Mouse (Mus musculus) forebrain, embryonic 12.5 days (tissue): ENCODE data around the gene Ddx49. TPM values are rescaled to one million over a fixed set of nuclear protein-coding genes. Genes with fewer than 3 reads are reported as not detected.
A peak's percentile ranks its signal among the peaks of the same experiment; 100 is the strongest.

Experiments used
- ATAC-seq: fragments of 200-750 bp; cut with Nextera tagmentation; 2 replicates; pipeline ENCODE4 v1.8.0; 2017; ENCODE audit warnings: moderate TSS enrichment; ENCODE audit not compliant: low FRiP score
- H3K27ac ChIP-seq: fragments of 300-500 bp; sonication (generic); 2 replicates; pipeline ENCODE4 v1.5.1; 2016; ENCODE audit warnings: mild to moderate bottlenecking
- H3K27me3 ChIP-seq: fragments of 300-500 bp; sonication (generic); 2 replicates; pipeline ENCODE4 v1.6.1; 2016; ENCODE audit warnings: mild to moderate bottlenecking
- H3K36me3 ChIP-seq: fragments of 300-500 bp; sonication (generic); replicated peaks from 2 replicates; pipeline ENCODE4 v1.6.1; 2016; ENCODE audit warnings: mild to moderate bottlenecking
- H3K4me1 ChIP-seq: fragments of 300-500 bp; sonication (generic); 2 replicates; pipeline ENCODE4 v1.6.1; 2016
- H3K4me2 ChIP-seq: fragments of 300-500 bp; sonication (generic); 2 replicates; pipeline ENCODE4 v1.6.1; 2016; ENCODE audit warnings: mild to moderate bottlenecking, moderate library complexity
- H3K4me3 ChIP-seq: fragments of 300-500 bp; sonication (generic); replicated peaks from 2 replicates; pipeline ENCODE4 v1.5.1; 2016; ENCODE audit warnings: mild to moderate bottlenecking
- H3K9ac ChIP-seq: fragments of 300-500 bp; sonication (generic); 2 replicates; pipeline ENCODE4 v1.6.1; 2016; ENCODE audit warnings: mild to moderate bottlenecking
- H3K9me3 ChIP-seq: fragments of 300-500 bp; sonication (generic); 2 replicates; pipeline ENCODE4 v1.6.1; 2016
- WGBS: fragments of 180-500 bp; shearing (Covaris S2); methylation state at CpG from one replicate; pipeline ENCODE4 v1.1.7; 2016; 5-methylcytosine and 5-hydroxymethylcytosine counted together
- polyA plus RNA-seq: library from polyadenylated mRNA; unstranded; fragments of >200 nt; fragmentation: Nextera tagmentation; extraction: Ambion mirVana; gene quantifications from 2 replicates; pipeline ENCODE4 v1.2.1, GENCODE M21; 2016

The Ddx49 gene
- polyA plus RNA-seq, 1 experiment from 2014 or later: 54.0 TPM

DNA sequence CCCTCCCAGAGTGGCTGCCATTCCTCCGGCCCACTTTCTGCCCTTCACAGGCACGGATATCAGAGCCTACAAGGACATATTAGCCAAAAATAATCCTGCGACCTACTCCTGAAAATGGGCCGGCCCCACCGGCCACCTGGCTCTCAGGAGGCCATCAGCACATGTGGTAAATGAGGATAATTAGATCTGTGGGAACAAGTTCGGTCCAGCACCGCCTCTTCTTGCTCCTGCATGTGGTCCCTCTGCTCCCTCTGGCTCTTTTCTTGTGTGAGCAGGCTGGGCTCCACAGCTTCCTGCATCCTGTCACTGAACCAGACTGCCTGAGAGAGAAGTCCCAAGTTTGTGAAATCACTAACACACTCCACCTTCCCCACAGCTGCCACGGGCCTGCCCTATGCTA lies 23.0 kb downstream of the Ddx49 start:
- Histone ChIP-seq H3K4me1 (peaks cover 18% of the 10 kb centered on the region), H3K27ac (no peak overlapping the region), H3K9me3 (no peaks in the 10 kb centered on the region), H3K4me3 (no peak overlapping the region), H3K27me3 (no peaks in the 10 kb centered on the region), H3K36me3 (no peaks in the 10 kb centered on the region), H3K9ac (no peak overlapping the region), H3K4me2 (no peak overlapping the region)
- 70% methylated on average over 8 of the region's 8 CpGs for WGBS
- no peak for ATAC-seq

DNA sequence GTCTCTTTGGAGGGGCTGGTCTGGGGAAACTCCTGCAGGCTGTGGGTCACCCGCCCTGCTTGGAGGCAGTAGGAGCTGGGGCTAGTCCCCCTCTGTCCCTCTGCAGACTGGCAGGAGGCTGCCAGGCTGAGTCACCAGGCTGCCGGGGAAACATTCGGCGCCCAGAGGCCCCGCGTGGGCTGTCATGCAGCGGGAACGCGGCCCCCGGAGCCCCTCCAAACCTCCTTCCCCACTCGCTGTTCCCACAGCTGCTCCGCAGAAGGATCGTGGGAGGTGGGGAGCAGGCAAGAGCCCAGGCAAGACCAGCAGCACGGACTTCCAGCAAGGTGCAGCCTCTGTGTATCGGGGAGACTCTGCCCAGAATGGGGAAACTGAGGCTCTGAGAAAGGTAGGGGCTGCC lies 24.1 kb downstream of the Ddx49 start:
- Histone ChIP-seq H3K4me1 (peaks cover 10% of the 10 kb centered on the region; the same call in 1 of the 2 replicates), H3K4me2 (no peak overlapping the region), H3K9ac (no peak overlapping the region), H3K36me3 (no peaks in the 10 kb centered on the region), H3K4me3 (no peak overlapping the region), H3K27me3 (no peaks in the 10 kb centered on the region), H3K9me3 (no peaks in the 10 kb centered on the region), H3K27ac (no peak overlapping the region)
- 73% methylated on average over 15 of the region's 15 CpGs for WGBS
- ATAC-seq: no peak

DNA sequence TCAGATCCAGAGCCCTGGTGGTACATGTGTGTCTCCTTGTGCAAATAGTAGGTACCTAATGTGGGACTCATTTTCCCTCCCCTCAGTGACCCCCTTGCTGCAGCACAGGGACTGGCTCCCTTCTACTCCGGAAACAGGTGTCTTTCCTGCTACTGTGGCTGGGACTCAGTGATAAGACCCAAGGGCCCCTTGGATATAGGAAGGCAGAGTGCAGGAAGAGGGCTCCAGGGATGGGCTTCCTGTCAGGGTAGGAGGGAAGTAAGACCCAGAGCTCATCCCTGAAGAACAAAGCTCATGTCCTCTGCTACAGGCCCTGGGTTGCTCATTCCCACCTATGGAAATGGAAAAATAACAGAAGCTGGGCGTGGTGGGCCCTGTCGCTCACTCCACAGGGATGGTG lies 25.8 kb downstream of the Ddx49 start:
- H3K27ac ChIP-seq: no peak overlapping the region
- H3K9ac ChIP-seq: no peak overlapping the region
- ATAC-seq: no peak
- H3K36me3 ChIP-seq: no peaks in the 10 kb centered on the region
- H3K4me3 ChIP-seq: no peak overlapping the region
- H3K9me3 ChIP-seq: no peaks in the 10 kb centered on the region
- no peaks in the 10 kb centered on the region; the same call in 1 of the 2 replicates for H3K4me1 ChIP-seq
- no peaks in the 10 kb centered on the region for H3K27me3 ChIP-seq
- no peak overlapping the region for H3K4me2 ChIP-seq
- WGBS: 89% methylated on average over 3 of the region's 3 CpGs

DNA sequence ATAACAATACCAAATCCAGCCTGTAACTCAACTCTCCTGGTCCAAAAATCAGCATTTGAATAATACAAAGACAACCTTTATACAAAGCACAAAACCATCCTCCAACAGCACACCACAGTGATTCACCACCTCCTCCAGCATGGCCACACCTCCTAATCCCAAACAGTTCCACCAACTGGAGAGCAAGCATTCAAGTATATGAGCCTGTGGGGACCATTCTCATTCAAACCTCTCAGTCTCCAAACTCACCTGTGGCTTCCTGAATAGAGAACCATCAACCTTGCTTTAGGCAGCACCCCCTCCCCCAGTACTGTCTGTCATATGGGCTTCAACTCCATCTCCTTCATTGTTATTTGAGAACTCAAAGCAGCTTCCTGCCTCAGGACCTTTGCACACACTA lies 27.9 kb downstream of the Ddx49 start:
- no peak overlapping the region for H3K4me2 ChIP-seq
- no peak for ATAC-seq

DNA sequence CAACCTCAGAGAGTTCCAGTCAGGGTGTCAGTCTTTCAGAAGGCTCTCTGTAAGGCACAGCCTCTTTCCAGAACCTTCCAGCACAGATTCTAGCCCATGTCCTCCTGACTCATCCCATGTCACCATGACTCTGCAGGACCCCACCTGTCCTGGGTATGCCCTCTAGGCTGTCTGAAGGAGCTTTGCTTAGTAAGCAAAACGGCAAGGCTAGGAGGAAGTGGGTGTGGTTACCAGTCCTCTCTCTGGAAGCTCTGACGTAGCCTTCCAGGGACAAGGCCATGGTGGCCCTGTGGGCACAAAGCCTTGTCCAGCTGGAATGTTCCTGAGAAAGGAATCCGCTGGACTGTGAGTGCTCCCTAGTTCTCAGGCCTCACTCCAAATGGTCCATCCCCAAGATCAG lies 29.3 kb downstream of the Ddx49 start:
- ATAC-seq: no peak
- no peaks in the 10 kb centered on the region for H3K4me1 ChIP-seq
- no peaks in the 10 kb centered on the region for H3K27me3 ChIP-seq
- H3K36me3 ChIP-seq: no peaks in the 10 kb centered on the region
- WGBS: 70% methylated on average over 3 of the region's 3 CpGs
- no peak overlapping the region for H3K4me3 ChIP-seq
- H3K9me3 ChIP-seq: no peaks in the 10 kb centered on the region
- H3K9ac ChIP-seq: no peak overlapping the region
- no peak overlapping the region for H3K27ac ChIP-seq
- no peak overlapping the region for H3K4me2 ChIP-seq

More for the DNA sequence above, 27.9 kb downstream of the Ddx49 start:
- Histone ChIP-seq H3K27ac (no peak overlapping the region), H3K27me3 (no peaks in the 10 kb centered on the region), H3K9me3 (no peaks in the 10 kb centered on the region), H3K4me1 (no peaks in the 10 kb centered on the region; the same call in 1 of the 2 replicates), H3K9ac (no peak overlapping the region), H3K4me3 (no peak overlapping the region), H3K36me3 (no peaks in the 10 kb centered on the region)

DNA sequence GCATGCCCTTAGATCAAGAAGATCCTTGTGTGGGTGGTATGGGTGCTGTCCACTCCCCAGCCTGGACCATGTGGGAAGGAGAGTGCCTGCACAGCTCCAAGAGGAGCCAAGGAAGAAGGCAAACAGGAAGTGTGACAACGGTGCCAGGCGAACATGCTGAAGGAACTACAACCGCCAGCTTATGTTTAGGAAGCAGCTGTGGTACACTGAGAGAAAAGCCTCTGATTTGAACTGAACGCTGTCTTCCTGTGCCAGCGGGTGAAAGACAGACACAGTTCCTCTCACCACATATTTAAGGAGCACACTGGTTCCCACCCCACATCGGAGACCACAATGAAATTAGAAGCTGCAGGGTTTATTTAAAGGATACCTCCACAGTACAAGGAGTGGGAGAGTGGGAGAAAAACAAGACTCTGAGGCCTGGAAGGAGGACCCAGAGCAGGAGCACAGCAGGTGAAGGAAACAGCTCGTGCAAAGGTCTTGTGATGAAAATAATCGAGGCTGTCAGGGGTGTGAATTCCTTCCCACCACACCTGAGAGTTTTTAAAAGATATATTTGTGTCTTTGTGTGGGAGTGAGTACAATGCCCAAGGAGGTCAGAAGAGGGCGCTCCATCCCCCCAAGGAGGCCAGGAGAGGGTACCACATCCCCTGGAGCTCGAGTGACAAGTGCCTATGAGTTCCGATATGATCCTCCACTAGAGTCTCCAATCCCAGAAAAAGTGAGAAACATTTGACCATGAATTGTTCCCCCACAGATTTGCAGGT lies 33.3 kb downstream of the Ddx49 start:
- Histone ChIP-seq H3K36me3 (peaks cover 21% of the 10 kb centered on the region), H3K27me3 (no peaks in the 10 kb centered on the region), H3K4me1 (no peaks in the 10 kb centered on the region), H3K4me3 (no peak overlapping the region), H3K27ac (no peak overlapping the region), H3K9me3 (no peaks in the 10 kb centered on the region), H3K4me2 (no peak overlapping the region), H3K9ac (no peak overlapping the region)
- ATAC-seq: no peak
- WGBS: 57% methylated on average over 11 of the region's 11 CpGs

DNA sequence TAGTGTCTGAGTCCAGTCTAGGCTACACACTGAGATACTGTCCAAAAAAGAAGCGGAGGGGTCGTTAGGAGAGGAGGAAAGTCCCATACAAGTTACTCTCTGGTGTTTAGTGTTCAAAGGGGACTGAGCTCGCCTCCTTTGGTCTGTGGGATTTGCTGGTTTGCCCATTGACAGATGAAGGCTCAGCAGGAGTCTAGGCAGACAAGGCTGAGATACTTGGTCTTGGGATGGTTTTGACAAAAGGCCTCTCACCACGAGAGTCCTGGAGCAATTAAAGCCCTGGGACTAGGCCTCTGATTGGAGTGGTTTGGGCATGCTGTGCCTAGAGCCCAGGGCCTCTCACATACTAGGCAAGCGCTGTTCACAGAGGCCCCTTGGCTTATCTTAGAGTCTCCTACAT lies 34.0 kb downstream of the Ddx49 start:
- no peaks in the 10 kb centered on the region for H3K4me1 ChIP-seq
- H3K9ac ChIP-seq: no peak overlapping the region
- peaks cover 27% of the 10 kb centered on the region for H3K36me3 ChIP-seq
- WGBS: 29% methylated on average over 5 of the region's 5 CpGs
- H3K27ac ChIP-seq: peak overlapping the region; percentile 19; the same call in 1 of the 2 replicates
- H3K4me2 ChIP-seq: no peak overlapping the region
- no peaks in the 10 kb centered on the region for H3K27me3 ChIP-seq
- no peaks in the 10 kb centered on the region for H3K9me3 ChIP-seq
- H3K4me3 ChIP-seq: no peak overlapping the region
- ATAC-seq: no peak

DNA sequence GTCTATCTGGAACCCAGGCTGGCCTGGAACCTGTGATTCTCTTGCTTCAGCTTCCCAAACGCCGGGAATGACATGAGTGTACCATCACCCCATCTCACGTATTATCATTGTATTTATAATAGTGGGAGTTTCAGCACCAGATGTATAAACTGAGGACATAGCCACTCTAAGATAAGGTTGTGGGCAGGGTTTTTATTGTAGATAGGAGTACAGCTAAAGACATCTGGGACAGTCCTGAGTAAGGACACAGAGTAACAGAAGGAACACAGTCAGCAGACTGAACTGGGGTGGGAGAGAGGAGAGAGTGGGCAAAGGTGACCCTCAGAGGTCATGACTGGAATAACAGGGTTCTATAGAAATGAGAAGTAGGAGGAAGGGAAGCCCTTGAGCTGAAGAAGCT lies 34.6 kb downstream of the Ddx49 start:
- Histone ChIP-seq H3K4me1 (no peaks in the 10 kb centered on the region), H3K4me2 (no peak overlapping the region), H3K4me3 (no peak overlapping the region), H3K27me3 (no peaks in the 10 kb centered on the region), H3K27ac (no peak overlapping the region), H3K9me3 (no peaks in the 10 kb centered on the region), H3K9ac (no peak overlapping the region), H3K36me3 (peaks cover 34% of the 10 kb centered on the region)
- WGBS: 89% methylated on average over 3 of the region's 3 CpGs
- no peak for ATAC-seq

DNA sequence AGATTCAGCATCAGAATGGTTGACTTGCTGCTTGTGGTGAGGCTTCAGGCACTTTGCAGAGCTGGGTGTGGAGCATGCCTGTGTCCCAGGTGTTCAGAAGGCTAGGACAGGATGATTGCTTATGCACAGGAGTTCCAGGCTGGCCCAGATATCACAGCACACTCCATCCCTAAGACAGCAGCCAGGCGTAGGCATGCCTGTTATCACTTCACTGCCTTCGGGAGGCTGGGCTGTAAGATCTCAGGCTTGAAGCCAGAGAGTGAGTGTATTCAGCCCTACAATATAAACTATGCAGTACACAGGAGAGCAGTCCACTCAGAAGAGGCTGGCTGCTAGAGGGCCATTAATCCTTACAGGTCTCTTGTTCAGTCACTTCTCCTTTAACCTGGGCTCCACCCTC lies 43.2 kb downstream of the Ddx49 start:
- no peak overlapping the region for H3K9ac ChIP-seq
- H3K4me1 ChIP-seq: no peaks in the 10 kb centered on the region
- H3K9me3 ChIP-seq: no peaks in the 10 kb centered on the region
- H3K4me3 ChIP-seq: no peak overlapping the region
- H3K4me2 ChIP-seq: no peak overlapping the region
- no peak overlapping the region for H3K27ac ChIP-seq
- H3K27me3 ChIP-seq: no peaks in the 10 kb centered on the region
- peaks cover 99% of the 10 kb centered on the region for H3K36me3 ChIP-seq
- ATAC-seq: no peak
- WGBS: 93% methylated on average over 2 of the region's 2 CpGs

DNA sequence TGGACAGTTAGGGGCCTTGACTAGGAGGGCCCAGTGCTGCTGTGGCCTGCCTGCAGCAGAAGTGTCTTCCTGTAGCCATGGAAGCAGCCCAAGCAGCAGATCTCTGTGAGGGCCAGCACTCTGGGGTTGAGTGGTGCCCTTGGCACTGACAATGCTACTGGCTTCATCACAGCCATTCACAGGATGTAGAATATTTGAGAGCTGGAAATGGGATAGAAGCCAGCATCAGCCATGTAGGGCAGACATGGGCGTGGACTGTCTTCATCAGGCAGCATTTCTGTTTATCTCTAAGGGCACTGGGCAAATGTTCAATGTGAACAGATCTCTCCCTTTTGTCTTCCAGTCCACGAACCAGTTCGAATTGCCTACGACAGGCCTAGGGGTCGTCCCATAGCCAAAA lies 43.7 kb downstream of the Ddx49 start:
- ATAC-seq: no peak
- no peak overlapping the region for H3K9ac ChIP-seq
- peaks cover 99% of the 10 kb centered on the region for H3K36me3 ChIP-seq
- WGBS: 95% methylated on average over 5 of the region's 5 CpGs
- H3K4me1 ChIP-seq: no peaks in the 10 kb centered on the region
- no peaks in the 10 kb centered on the region for H3K27me3 ChIP-seq
- H3K4me3 ChIP-seq: no peak overlapping the region
- H3K9me3 ChIP-seq: no peaks in the 10 kb centered on the region
- no peak overlapping the region for H3K4me2 ChIP-seq
- H3K27ac ChIP-seq: no peak overlapping the region

DNA sequence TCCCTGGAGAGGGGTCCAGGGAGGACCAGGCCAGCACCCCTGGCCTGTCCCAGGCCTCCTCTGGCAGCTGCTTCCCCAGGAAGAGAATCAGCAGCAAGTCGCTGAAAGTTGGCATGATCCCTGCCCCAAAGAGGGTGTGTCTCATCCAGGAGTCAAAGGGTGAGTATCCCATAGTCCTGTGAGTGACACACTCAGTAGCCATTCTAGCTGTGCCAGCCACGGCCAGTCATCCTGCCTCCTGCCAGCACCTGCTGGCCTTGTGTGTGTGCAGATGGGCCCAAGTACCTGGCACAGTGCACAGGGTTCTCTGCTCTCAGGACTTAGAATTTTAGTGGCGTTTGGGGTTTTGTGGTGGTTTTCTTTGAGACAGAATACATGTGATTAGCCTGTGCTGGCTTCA lies 44.8 kb downstream of the Ddx49 start:
- H3K4me1 ChIP-seq: no peaks in the 10 kb centered on the region
- peaks cover 99% of the 10 kb centered on the region for H3K36me3 ChIP-seq
- no peak overlapping the region for H3K4me3 ChIP-seq
- no peaks in the 10 kb centered on the region for H3K9me3 ChIP-seq
- H3K27me3 ChIP-seq: no peaks in the 10 kb centered on the region
- no peak overlapping the region for H3K9ac ChIP-seq
- no peak overlapping the region for H3K27ac ChIP-seq
- WGBS: 96% methylated on average over 3 of the region's 3 CpGs
- no peak for ATAC-seq
- H3K4me2 ChIP-seq: no peak overlapping the region

DNA sequence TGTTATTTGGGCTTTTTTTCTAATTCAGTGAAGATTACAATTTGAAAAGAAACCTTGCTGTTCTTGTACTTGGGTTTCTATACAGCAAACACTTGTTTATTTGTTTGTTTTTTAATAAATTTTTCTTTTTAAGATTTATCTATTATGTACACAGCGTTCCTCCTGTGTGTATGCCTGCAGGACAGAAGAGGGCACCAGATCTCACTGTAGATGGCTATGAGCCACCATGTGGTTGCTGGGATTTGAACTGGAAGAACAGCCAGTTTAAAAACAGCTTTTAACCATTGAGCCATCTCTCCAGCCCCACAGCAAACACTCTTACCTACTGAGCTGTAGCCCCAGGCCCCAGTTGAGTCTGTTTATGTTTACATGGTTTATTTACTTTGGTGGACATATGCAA lies 47.7 kb downstream of the Ddx49 start:
- ATAC-seq: no peak
- Histone ChIP-seq H3K36me3 (peaks cover 99% of the 10 kb centered on the region), H3K4me2 (no peak overlapping the region), H3K27ac (no peak overlapping the region), H3K9me3 (no peaks in the 10 kb centered on the region), H3K9ac (no peak overlapping the region), H3K4me1 (no peaks in the 10 kb centered on the region), H3K27me3 (no peaks in the 10 kb centered on the region), H3K4me3 (no peak overlapping the region)
- WGBS: 83% methylated on average over 1 of the region's 1 CpGs

DNA sequence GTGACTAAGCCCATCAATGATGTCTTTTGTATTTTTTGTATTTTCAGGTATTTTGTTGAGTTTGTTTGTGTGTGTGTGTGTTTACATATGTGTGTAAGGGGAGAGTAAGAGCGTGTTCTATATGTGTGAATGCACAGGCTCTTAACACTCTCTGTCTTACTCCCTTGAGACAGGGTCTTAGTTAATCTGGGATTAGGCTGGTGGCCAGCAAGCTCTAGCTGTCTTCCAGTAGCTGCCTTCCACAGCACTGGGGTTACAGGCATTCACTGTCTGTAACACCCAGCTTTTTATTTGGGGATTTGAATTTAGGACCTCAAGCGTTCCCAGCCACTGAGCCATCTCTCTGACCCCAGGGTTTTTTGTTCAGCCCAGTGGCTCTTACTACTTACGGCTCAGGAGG lies 54.4 kb downstream of the Ddx49 start:
- Histone ChIP-seq H3K9me3 (no peaks in the 10 kb centered on the region), H3K4me3 (no peak overlapping the region), H3K27me3 (no peaks in the 10 kb centered on the region), H3K36me3 (peaks cover 95% of the 10 kb centered on the region), H3K4me1 (peaks cover 9% of the 10 kb centered on the region), H3K9ac (no peak overlapping the region), H3K27ac (no peak overlapping the region), H3K4me2 (no peak overlapping the region)
- WGBS: 84% methylated on average over 3 of the region's 3 CpGs
- ATAC-seq: no peak
